31 mouse cellular contexts compared by ENCODE assay signal in the genomic region with DNA sequence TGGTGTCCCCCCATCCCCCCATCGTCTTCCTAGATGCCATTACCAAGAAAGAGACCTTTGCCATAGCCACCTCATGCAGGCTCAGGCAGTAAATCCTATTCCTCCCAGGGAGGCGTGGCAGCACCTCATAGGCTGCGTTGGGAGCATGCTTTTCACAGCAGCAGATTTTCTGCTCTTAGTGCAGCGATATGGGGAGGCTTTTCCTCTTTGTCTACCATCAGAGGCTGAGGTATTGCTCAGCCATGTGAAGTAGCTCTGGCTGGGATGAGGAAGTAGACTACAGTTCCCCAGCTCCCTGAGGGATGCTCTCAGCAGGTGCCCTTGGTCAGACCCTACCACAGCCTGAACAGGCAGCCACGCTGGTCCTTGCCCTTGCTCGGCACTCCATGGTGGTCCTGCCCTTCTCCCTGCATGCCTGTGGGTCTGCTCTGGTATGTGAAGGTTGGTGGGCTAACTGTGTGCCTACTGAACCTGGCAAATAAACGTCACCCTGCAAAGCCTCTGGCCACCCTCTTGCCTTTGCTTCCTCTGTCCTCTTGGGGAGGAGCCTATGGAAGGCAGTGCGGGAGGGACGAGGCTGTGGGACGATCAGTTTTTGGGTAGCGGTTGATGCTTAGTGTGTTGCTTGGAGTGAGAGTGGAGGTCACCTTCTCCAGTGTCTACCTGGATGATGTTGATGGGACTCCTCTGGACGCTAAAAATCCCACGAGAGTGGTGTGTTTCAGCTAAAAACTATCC. TPM values are rescaled to one million over a fixed set of nuclear protein-coding genes. Genes with fewer than 3 reads are reported as not detected.
"Had no signal": no experiment of that assay in that cellular context is flagged by ENCODE, and none has a peak within 500 bp of the region (broad histone marks: within the 10 kb centered on the region; RNA-seq: fewer than 3 reads in every experiment).

No protein-coding gene starts in this region.

- H3K27ac ChIP-seq: kidney, postnatal 0 days; macrophage had no signal

- DNase-seq: kidney, adult 2 months; kidney, postnatal 25 days; layer of hippocampus, adult 9-11 months; liver, postnatal 0 days; lung, embryonic 14.5 days; midbrain, embryonic 14.5 days; right cerebral cortex, postnatal 25 days; spleen, adult 18-20 months; thymus, adult 2 months; thymus, postnatal 14 days; thymus, postnatal 4 days had no signal

- ATAC-seq: lung, postnatal 0 days had no signal

- H3K9ac ChIP-seq: liver, embryonic 14.5 days; lung, embryonic 14.5 days had no signal

RNA-seq across cellular contexts. Expression of gene Camkv, which starts 13.9 kb away (rescaled TPM):
- total RNA-seq: liver, adult 2 months had no signal
- polyA plus RNA-seq: kidney, adult 2 months; liver, adult 2 months; macrophage had no signal

RNA-seq across cellular contexts. Expression of gene Actl11, which starts 21.1 kb away (rescaled TPM):
- total RNA-seq: layer of hippocampus, adult 2 months; layer of hippocampus, postnatal 25 days; left cerebral cortex, adult 18-20 months; left cerebral cortex, postnatal 25 days; liver, adult 2 months; megakaryocyte-erythroid progenitor cell, adult 5-6 weeks; midbrain, postnatal 0 days had no signal
- polyA plus RNA-seq: kidney, embryonic 14.5 days; kidney, postnatal 0 days; large intestine, adult 2 months; limb, embryonic 11.5 days; limb, embryonic 14.5 days; liver, adult 2 months; liver, embryonic 14.5 days; liver, postnatal 0 days; lung, embryonic 14.5 days; lung, postnatal 0 days; macrophage; midbrain, embryonic 11.5 days; midbrain, embryonic 14.5 days; midbrain, postnatal 0 days; neural tube, embryonic 11.5 days; neural tube, embryonic 14.5 days; stomach, embryonic 16.5 days had no signal

RNA-seq across cellular contexts. Expression of gene Gm20661, which starts 33.5 kb away (rescaled TPM):
- total RNA-seq: left cerebral cortex, postnatal 25 days; liver, adult 2 months had no signal
- polyA plus RNA-seq: large intestine, adult 2 months; testis, adult 2 months had no signal
